Mouse (Mus musculus): ENCODE results near the gene H2-Eb2. TPM values are rescaled to one million over a fixed set of nuclear protein-coding genes. Genes with fewer than 3 reads are reported as not detected.

Gene H2-Eb2
- polyA plus RNA-seq, 1 experiment = 0.18 TPM

- no peak for DNase-seq (ENCODE audit: low spot score)
These were observed 29.5 kb downstream of the H2-Eb2 start for GRCm38 (mm10) chr17:34354940-34355339.

- DNase-seq (ENCODE audit: low spot score) = no peak
These were observed 37.6 kb downstream of the H2-Eb2 start for GRCm38 (mm10) chr17:34362954-34363546.

- DNase-seq (ENCODE audit: low spot score) = no peak
These were observed 38.3 kb downstream of the H2-Eb2 start for GRCm38 (mm10) chr17:34363676-34364310.

- DNase-seq (ENCODE audit: low spot score) = no peak
These were observed 39.6 kb downstream of the H2-Eb2 start for GRCm38 (mm10) chr17:34365031-34365430.

- DNase-seq (ENCODE audit: low spot score) = no peak
These were observed 45.1 kb downstream of the H2-Eb2 start for GRCm38 (mm10) chr17:34370563-34370962.

GRCm38 (mm10) chr17:34373055-34373709, 47.7 kb downstream of the H2-Eb2 start:
- DNase-seq (ENCODE audit: low spot score) = no peak

GRCm38 (mm10) chr17:34376847-34377246, 51.4 kb downstream of the H2-Eb2 start, which contains the start of gene Btnl1:
Btnl1 (plus strand) TSS chr17:34377132.
- DNase-seq (ENCODE audit: low spot score) = no peak

GRCm38 (mm10) chr17:34377450-34378209, 52.2 kb downstream of the H2-Eb2 start:
- DNase-seq (ENCODE audit: low spot score) = no peak

GRCm38 (mm10) chr17:34378716-34379115, 53.3 kb downstream of the H2-Eb2 start:
- DNase-seq (ENCODE audit: low spot score) = no peak

GRCm38 (mm10) chr17:34379451-34379850, 54.0 kb downstream of the H2-Eb2 start:
- DNase-seq (ENCODE audit: low spot score) = no peak

- no peak for DNase-seq (ENCODE audit: low spot score)
These were observed 56.4 kb downstream of the H2-Eb2 start for GRCm38 (mm10) chr17:34381876-34382275.

GRCm38 (mm10) chr17:34383212-34383611, 57.7 kb downstream of the H2-Eb2 start:
- no peak for DNase-seq (ENCODE audit: low spot score)

- DNase-seq (ENCODE audit: low spot score) = no peak
These were observed 59.2 kb downstream of the H2-Eb2 start for GRCm38 (mm10) chr17:34384699-34385098.

- DNase-seq (ENCODE audit: low spot score) = no peak
These were observed 61.2 kb downstream of the H2-Eb2 start for GRCm38 (mm10) chr17:34386656-34387055.

GRCm38 (mm10) chr17:34388513-34388912, 63.0 kb downstream of the H2-Eb2 start:
- no peak for DNase-seq (ENCODE audit: low spot score)

Other genes with a start within 250 kb of the H2-Eb2 start
- gene H2-Oa, start 233.3 kb upstream of the H2-Eb2 start, polyA plus RNA-seq (2012; rRNA removed) = 1.7 and 2.1 TPM in 2 replicates
- 30.0 and 31.9 TPM in 2 replicates for gene H2-DMa, start 206.1 kb upstream of the H2-Eb2 start, polyA plus RNA-seq (2012; rRNA removed)
- gene Brd2, start 203.0 kb upstream of the H2-Eb2 start, polyA plus RNA-seq (2012; rRNA removed) = 135 and 154 TPM in 2 replicates
- gene H2-DMb2, start 182.4 kb upstream of the H2-Eb2 start, polyA plus RNA-seq (2012; rRNA removed) = 4.1 and 4.9 TPM in 2 replicates
- 22.4 and 22.8 TPM in 2 replicates for gene H2-DMb1, start 172.6 kb upstream of the H2-Eb2 start, polyA plus RNA-seq (2012; rRNA removed)
- 29.5 and 40.1 TPM in 2 replicates for gene Tap1, start 138.1 kb upstream of the H2-Eb2 start, polyA plus RNA-seq (2012; rRNA removed)
- gene Psmb9, start 137.9 kb upstream of the H2-Eb2 start, polyA plus RNA-seq (2012; rRNA removed) = 34.7 and 37.4 TPM in 2 replicates
- 81.2 and 88.3 TPM in 2 replicates for gene Psmb8, start 127.9 kb upstream of the H2-Eb2 start, polyA plus RNA-seq (2012; rRNA removed)
- gene Tap2, start 122.1 kb upstream of the H2-Eb2 start, polyA plus RNA-seq (2012; rRNA removed) = 37.9 and 42.4 TPM in 2 replicates
- gene H2-Ob, start 86.8 kb upstream of the H2-Eb2 start, polyA plus RNA-seq (2012; rRNA removed) = 2.7 and 5.0 TPM in 2 replicates
- 251 and 267 TPM in 2 replicates for gene H2-Ab1, start 68.0 kb upstream of the H2-Eb2 start, polyA plus RNA-seq (2012; rRNA removed)
- 281 and 288 TPM in 2 replicates for gene H2-Aa, start 37.8 kb upstream of the H2-Eb2 start, polyA plus RNA-seq (2012; rRNA removed)
- 248 and 252 TPM in 2 replicates for gene H2-Eb1, start 19.8 kb upstream of the H2-Eb2 start, polyA plus RNA-seq (2012; rRNA removed)
- 0.28 and 0.40 TPM in 2 replicates for gene Btnl2, start 29.2 kb downstream of the H2-Eb2 start, polyA plus RNA-seq (2012; rRNA removed)
- gene Btnl1, start 51.5 kb downstream of the H2-Eb2 start, polyA plus RNA-seq (2012; rRNA removed) = not detected in 2 replicates
- gene BC051142, start 73.2 kb downstream of the H2-Eb2 start, polyA plus RNA-seq (2012; rRNA removed) = 1.2 and 1.6 TPM in 2 replicates
- gene Btnl4, start 151.7 kb downstream of the H2-Eb2 start, polyA plus RNA-seq (2012; rRNA removed) = 0.04 TPM in 1 of 2 replicates, not detected in the other
- not detected in 2 replicates for gene Btnl6, start 191.7 kb downstream of the H2-Eb2 start, polyA plus RNA-seq (2012; rRNA removed)
- 3.2 and 5.5 TPM in 2 replicates for gene Notch4, start 238.6 kb downstream of the H2-Eb2 start, polyA plus RNA-seq (2012; rRNA removed)

Data from urinary bladder, adult 2 months (tissue).